Mouse (Mus musculus): ENCODE measurements around the gene Gpx2.

Gene Gpx2

DNA sequence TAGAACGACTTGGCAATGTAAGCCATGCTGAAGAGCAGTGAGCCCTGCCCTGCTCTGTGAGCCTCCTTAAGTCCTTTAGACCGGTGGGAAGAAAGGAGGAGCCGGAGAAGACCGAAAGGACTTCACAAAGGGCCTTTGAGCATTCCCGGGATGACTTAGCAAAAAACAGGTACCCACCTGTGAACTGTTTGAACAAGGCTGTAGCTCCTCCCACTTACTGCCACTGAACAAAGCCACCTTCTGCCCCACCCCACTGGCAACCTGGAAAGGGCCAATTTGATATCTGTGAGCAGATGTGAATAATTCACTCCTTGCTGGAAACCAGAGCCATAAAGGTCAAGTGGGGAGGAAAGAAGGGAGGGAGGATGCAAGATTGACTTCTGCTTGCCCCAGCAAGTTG lies at the start of gene Gpx2:
Gene Gpx2 (minus strand): TSS at position 205 of the 400 bp plus-strand sequence.
- in situ Hi-C loops (cut with MboI), result no loop called here

DNA sequence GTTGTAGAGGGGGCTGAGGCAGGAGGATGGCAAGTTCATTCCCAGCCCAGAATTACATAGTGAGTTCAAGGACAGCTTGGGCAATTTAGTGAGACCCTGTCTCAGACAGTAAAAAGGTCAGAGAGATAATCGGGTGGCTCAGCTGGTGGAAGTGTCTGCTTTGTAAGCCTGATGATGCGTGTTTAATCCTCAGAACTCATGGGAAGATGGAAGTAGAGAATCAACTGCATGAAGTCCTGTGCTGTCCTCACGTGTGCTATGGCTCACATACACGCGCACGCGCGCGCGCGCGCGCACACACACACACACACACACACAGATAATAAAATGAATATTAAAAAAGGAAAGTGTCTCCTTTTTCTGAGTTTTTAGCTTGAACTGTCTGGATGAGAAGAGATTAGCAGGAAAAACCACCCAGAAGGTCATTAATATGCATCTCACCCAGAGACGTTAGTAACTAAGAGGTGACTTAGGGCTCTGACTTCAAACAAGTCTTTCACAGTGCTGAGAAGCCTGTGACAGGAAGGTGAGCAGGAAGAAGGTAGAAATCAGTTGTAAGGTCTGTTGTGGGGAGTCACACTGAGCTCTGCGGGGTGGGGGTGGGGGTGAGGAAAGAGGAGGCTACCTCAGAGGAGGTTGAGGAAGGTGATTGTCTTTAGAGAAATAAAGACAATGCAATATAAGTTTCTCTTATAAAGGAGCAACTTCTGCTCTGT lies 49.1 kb upstream of the Gpx2 start:
- in situ Hi-C loops (cut with MboI), result no loop called here

DNA sequence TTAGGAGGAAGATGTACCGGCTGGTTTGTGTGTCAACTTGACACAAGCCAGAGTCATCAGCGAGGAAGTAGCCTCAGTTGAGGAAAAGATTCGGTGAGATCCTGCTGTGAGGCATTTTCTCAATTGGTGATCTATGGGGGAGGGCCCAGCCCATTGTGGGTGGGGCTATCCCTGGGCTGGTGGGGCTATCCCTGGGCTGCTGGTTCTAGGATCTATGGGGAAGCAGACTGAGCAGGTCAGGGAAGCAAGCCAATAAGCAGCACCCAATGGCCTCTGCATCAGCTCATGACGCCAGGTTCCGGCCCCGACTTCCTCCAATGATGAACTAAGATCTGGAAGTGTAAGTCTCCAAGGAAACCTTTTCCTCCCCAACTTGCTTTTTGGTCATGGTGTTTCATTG lies 44.7 kb upstream of the Gpx2 start:
- in situ Hi-C loops (cut with MboI), result no loop called here

DNA sequence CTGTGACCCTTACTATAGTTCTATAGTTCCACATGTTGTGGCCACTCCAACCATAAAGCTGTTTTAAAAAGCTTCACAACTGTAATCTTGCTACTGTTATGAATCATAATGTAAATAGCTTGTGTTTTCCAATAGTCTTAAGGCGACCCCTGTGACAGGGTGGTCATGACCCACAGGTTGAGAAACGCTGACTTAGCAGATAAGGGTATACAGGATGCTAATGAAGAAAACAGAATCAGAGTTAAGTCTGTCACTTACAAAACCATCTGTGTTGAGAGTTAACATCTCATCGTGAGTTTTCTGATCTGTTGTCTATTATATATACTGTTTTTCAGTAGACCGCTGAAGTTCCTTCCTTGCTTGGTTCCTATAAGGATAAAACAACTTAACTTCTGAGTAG lies 43.9 kb upstream of the Gpx2 start:
- in situ Hi-C loops (cut with MboI), result no loop called here

DNA sequence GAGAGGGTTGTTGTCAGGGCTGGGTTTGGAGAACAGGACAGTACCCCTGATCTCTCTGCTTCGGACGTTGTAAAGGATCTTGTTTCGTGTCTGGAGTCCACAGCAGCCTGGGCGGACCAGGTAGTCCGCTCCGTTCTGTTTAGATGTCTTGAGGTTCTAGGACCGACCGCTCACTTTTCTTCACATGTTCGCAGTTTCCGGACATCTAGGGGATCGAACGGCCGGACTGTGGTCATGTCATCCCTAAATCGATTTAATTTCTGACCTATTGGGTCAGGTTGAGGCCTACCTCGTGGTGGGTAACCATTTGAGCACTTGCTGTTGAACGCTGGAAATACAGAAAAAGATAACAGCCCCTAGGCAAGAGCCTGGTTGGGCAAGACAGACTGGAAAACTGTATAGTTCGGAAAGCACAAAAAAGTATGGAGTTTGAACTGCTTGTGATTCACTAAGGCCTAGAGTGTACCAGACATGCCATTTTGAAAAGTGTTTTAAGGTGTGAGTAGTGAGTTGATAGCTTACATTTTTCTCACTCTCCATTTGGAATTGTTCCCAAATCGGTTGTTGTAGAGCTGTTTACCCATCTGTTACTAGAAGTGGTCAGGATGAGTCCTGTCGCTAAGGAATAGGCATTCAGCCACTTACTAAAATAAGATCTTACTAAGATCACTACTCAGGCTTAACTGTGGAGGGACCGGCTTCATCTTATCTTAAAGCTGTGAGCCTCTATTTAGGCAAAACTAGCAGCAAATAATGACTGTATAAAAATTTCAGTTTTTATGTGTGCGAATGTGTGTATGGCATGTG lies 42.7 kb upstream of the Gpx2 start:
- in situ Hi-C loops (cut with MboI), result no loop called here

DNA sequence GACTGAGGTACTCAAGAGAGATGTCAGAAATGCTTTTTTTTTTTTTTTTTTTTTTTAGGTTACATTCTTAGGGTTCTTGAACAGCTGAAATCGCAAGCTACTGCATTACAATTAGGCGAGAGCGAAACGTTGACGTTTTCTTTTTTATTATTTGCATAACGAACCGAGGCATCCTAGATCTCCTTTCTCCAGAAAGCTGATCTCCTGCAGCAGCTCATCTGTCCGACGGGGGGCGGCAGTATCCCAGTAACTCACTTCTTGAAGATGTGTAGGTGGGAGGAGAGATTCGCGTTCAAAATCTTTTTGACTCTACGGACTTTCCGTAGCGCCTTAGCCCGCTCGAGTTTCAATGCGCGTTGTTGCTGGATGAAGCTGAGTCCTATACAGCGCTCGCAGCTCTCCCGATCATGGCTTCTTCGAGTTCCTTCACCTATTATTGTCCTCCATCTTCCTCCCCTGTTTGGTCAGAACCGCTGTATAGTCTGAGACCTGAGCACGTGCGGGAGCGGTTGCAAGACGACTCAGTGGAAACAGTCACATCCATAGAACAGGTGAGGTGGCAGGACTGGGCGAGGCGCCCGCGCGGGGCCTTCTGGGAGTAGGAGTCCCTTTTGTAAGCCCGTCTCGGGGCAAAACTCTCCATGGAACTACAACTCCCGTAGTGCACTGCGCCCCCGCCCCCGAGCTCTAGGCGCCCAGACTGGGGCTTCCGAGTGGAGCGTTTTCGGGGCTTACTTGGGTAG lies 41.9 kb upstream of the Gpx2 start:
- in situ Hi-C loops (cut with MboI), result no loop called here

DNA sequence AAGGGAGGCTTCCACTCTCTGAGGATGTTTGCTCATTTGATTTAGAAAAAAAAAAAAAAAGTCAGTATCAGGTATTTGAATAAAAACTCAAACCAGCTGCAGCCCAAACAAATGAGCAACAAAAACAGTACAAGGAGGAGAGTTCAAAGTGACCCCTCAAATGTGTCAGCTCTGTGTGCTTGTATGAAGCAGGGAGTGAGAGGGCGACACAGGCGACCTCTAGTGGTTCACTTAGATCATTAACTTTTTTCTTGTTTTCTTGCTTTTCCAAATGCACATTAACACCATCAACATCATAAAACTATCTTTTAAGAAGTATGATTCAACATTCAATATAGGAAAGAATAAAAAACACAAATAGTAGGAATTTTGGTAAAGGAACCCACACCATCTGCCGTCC lies 37.4 kb upstream of the Gpx2 start:
- in situ Hi-C loops (cut with MboI), result no loop called here

DNA sequence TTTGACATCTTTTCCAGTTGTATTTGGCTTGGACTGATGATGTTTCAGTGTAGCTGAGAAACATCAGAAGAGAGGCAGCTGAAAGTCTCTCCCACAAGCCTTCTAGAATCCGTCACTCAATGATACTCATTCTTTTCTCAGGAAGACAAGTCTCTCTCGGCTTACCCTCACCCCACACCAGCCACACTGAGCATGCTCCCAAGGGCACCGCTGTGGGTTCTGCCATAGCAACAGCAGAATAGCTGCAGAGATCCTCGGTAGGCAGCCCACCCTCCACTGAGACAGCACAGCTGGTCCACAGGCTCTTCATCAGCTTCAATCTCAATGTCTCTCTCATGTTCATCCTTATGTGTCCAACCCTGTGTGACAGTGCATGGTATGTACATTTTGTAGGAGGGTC lies 29.9 kb upstream of the Gpx2 start:
- in situ Hi-C loops (cut with MboI), result no loop called here

DNA sequence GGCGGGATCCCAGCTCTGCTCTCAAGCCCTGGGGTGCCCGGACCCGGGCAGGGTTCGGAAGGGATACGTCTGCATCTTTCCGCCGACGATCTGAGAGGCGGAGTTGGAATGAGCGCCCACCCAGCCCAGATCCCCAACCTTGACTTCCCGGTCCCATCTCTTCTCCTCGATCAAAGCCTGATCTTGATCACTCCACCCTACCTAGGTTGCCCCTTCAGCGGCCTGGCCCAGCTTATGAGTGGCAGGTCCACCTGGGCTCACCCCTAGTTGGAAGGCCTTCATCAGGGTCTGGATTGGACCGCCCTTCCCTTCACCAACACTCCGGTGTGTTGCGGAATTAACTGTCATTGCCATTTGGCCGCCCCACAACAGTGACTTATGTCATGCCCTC lies 27.3 kb upstream of the Gpx2 start, which contains the start of gene Rab15:
Gene Rab15 (minus strand): TSS at position 258 of the 391 bp plus-strand sequence.
- in situ Hi-C loops (cut with MboI), result no loop called here

DNA sequence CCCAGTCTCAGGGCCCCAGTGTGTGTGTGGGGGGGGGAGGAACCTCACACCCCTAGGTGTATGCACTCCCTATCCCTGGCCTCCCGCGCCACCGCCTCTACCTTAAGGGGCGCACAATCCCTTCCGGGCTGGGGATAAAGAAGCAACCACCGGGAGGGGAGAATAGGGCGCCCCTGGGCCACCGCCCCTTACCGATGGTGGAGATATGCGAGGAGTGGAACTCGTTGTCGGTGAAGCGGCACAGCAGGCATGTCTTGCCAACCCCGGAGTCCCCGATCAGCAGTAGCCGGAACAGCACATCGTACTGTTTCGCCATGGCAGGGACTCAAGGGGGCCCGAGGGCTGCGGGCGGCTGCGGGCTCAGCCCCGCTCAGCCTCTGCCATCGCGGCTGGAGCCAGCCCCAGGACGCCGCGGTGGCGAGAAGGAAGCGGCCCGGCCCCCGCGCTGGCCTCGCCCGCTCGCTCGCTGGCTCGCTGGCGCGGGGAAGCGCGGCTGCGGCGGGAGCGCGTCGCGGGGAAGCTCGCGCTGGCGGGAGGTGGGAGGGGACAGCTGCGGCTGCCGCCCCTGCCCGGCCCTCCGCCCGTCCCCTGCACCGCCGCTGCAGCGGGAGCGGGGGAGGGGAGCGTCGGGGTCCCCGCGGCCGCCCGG lies 26.8 kb upstream of the Gpx2 start:
- in situ Hi-C loops (cut with MboI), result no loop called here

DNA sequence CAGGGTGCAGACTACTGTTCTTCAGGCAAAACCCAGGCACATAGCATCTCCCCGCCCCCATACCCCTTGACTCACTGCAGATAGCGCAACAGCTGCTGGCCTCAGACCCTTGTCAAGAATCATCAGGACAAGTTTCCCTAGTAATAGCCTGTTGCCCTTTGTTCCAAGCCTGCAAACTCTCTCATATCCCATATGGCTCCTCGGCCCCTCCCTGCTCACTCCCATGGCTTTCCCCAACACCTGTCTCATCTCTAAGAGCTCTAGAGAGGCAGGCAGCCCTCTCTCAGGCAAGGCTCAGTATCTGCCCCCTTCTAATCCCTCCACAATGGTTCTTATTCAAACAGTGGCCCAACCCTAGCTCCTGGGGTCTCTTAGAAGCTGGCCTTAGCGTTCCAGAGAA lies 25.3 kb upstream of the Gpx2 start:
- in situ Hi-C loops (cut with MboI), result no loop called here

DNA sequence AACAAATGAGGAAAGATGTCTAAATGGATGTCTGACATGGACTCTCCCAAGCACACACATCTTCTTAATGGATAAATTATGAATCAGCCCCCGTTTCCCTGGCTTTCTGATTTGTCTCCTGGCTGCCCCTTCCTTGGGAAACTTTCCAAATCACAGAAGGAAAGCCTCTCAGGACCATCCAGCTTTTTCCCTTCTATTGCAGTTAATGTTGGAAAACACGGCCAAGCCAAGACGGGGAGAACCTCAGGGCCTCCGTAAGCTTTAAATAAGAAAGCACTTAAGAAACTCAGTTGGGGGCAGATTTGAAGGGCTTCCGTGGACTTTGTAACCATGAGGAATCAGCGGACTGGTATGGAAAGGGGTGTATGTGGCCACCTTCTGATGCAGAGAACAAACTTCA lies 24.5 kb upstream of the Gpx2 start:
- in situ Hi-C loops (cut with MboI), result no loop called here

DNA sequence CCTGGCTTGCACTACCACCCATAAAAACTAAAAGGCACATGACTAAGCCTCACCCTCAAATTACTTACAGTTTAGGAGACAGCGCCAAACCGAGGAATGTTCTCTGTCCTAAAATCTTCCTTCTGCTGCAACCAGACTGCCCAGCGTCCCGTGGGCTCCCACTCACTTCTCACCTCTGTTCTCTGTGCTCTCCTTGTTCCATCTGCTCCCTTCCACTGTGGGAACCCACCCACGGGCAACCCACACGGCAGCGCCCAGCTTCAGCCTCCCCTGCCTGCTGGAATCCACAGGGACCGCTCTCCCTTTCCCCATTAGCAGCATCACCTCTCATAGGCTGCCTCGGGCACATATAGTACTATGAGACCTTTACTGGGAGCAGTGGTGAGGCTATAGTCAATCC lies 23.6 kb upstream of the Gpx2 start:
- in situ Hi-C loops (cut with MboI), result no loop called here

DNA sequence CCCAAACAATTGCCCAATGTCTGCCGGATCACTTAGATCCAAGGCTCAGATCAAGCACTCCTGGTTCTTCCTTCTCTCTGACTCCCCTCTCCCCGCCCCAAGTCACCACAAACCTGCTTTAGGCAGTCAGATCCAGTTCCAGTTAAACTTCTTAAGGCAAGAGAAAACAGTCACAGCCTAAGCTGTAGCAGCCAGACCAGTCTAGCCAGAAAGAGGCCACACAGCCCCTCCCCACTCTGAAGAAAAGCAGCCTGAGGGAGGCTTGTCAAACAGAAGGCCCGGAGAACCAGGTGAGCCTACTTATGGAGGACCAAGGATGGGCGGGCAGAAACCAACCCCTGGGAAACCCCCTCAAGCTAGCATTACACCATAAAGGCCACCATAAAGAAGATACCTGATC lies 22.8 kb upstream of the Gpx2 start:
- in situ Hi-C loops (cut with MboI), result no loop called here

DNA sequence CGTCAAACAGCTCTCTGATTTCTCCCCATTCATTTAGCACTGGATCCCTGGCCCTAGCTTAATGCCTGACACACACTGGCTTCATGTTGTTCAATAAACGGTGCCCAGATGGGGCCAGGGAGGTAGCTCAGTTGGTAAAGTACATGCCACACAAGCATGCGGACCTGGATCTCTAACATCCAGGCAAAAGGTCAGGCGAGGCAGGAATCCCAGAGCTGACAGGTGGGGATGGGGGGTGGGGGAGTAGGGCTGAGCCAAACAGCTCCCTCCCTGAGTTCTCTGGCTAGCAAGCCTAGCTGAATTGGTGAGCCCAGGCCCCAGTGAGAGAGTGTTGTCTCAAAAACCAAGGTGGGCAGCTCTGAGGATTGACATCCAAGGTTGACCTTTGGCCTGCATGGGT lies 21.8 kb upstream of the Gpx2 start:
- in situ Hi-C loops (cut with MboI), result no loop called here

DNA sequence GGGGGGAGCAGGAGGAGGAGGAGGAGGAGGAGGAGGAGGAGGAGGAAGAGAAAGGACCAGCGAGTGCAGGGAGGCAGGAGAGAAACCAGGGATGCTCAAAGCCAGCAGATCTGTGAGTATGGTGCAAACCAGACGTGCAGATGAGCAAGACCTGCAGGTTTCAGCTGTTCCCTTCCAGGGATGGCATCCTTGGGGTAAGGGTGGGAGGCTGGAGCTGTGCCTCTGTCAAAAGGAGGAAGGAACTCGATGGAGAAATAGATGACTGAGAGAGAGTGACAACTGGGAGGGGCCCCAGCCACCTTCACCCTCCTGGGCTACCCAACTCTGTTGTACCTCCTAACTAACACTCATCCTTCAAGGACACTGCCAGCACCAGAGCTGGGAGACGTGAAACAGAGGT lies 21.4 kb upstream of the Gpx2 start:
- in situ Hi-C loops (cut with MboI), result no loop called here

DNA sequence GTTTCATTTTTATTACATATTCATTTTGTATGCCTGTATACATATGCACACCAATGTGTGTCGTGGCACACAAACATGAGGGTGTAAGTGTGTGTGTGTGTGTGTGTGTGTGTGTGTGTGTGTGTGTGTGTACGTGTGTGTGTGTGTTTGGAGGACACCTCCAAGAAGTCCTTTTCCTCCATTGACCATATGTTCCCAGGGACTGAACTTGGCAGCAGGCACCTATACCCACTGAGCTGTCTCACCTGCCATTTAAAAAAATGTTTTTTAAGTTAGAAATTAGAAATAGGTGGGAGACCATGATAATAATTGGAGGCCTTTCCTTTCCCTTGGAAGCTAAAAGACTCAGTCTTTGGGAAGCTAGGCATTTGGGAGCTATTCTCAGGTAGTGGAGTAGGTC lies 18.8 kb upstream of the Gpx2 start:
- in situ Hi-C loops (cut with MboI), result no loop called here

DNA sequence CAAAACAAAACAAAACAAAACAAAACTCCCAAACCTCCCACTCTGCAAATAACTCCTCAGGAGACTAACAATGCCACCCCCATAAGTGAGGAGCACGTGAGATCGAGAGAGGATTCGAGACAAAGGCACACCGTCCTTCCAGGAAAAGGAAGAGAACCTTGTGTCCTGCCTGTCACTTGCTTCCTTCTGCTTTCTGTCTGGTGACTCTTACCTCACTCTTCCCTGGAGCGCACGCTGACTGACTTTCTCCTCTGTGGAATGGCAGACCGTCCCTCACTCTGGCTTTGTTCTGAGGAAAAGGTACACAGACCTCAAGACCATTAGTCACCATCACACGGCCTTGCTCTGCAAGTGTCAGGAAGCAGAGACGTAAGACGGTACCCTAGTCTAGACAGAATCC lies 18.2 kb upstream of the Gpx2 start:
- in situ Hi-C loops (cut with MboI), result no loop called here

DNA sequence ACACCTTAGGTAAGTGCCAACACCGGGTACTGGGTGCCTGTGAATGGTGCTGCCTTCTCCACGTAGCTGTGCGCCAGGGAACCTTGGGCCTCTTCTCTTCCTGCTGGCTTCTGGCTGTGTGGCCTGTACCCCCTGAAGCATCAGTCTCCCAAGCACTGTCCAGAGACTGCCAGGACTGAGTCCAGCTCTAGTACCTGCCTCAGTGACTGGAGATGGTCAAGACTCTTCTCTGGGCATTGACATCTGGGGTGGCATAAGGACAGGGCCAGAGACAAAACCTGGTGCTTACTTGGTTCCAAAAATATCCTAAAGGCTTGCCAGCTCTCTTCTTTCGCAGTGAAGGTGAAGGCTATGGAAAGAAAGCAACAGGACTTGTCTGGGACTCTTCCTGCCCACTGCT lies 15.7 kb upstream of the Gpx2 start:
- in situ Hi-C loops (cut with MboI), result no loop called here

DNA sequence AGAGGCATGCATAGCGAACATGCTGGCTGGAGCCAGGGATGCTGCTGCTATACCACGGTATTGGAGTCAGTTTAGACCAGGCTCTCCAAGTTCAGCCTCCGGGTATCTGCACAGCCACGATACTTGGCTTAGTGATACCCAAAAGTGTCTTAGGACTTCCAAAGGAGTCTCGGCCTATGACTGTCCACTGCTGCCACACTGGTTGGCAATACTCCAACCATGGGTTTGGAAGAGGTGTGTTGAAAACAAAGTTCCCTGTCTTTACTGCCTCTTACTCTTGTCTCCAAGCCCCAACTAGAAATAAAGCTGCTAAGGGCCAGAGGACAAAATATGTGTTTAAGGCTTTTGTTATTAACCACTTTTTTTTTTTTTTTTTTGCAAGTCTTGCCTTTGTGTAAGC lies 15.1 kb upstream of the Gpx2 start:
- in situ Hi-C loops (cut with MboI), result no loop called here

DNA sequence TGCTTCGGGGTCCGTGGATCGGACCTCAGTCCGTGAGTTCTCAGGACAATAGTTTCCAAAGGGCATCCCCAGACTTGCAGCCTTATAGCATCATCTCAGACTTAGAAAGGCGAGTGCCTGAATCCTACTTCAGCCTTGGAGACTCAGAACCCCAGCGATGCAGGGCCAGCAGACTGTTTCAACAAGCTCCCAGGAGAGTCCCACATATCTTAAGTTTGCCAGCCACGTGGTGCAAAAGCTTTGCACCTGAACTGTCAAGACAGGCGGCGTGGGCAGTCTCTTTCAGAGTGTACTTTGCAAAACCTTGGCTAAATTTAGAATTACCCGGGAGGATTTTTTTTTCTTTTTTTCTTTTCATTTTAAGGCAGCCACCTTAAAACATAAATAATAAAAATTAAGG lies 12.4 kb upstream of the Gpx2 start:
- in situ Hi-C loops (cut with MboI), result no loop called here

DNA sequence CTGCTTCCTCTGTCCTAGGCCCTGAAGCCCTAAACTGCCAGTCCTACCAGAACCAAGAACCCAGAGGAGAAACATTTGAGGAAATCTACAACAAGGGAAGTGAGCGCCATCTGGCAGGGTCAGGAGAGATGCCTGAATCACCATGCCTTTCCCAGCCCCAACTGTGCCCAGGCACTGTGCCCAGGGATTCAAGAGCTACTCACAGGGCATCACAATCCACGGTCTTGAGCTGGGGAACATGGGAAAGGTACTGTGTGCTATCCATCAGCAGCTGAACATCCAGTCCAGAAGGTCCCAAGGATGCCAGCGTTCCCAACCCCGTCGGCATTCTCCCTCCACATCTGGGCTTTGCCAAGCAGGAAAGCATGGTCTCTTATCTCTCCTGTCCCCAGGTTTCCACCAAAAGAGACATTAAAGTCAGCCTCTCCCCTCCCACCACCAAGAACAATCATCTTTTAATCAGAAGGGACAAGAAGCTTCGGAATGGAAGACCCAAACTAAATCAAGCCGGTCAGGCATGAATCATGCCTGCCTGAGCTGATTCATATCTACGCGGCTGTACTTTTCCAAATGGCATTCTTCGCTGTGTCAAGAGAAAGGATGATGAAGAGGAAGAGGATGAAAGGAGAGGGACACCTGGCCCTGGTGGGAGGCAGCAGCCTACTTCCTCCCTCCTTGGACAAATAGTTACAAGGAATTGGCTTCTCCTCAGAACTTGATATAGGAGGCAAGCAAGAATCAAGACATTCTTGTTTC lies 9.9 kb upstream of the Gpx2 start:
- in situ Hi-C loops (cut with MboI), result no loop called here
